ENCODE assay signal across 25 mouse cellular contexts in genomic region chr7:84386472-84386871, GRCm38 (mm10). TPM values are rescaled to one million over a fixed set of nuclear protein-coding genes. Genes with fewer than 3 reads are reported as not detected.
DNase-seq lines count a peak whose midpoint lies in the region; TF ChIP-seq lines count a peak whose summit lies in the region.
"Had no signal": no experiment of that assay in that cellular context is flagged by ENCODE, and none has a peak within 500 bp of the region (broad histone marks: within the 10 kb centered on the region; RNA-seq: fewer than 3 reads in every experiment).

No protein-coding gene starts in this region.

- no peaks in the 10 kb centered on the region for H3K36me3 ChIP-seq in CH12.LX (replicated peaks in 1 of 2; ENCODE audit: control insufficient read depth in 1 of 2, insufficient read depth in 1 of 2, low read length in 1 of 2)
- H3K36me3 ChIP-seq: embryonic facial prominence, embryonic 13.5 days; heart, embryonic 15.5 days; limb, embryonic 12.5 days; midbrain, embryonic 15.5 days; neural tube, embryonic 13.5 days had no signal

- no peaks in the 10 kb centered on the region for H3K27me3 ChIP-seq in CH12.LX (replicated peaks)
- H3K27me3 ChIP-seq: embryonic facial prominence, embryonic 13.5 days; heart, embryonic 15.5 days; limb, embryonic 12.5 days; midbrain, embryonic 15.5 days; neural tube, embryonic 13.5 days had no signal

- peak overlapping the region; percentile 15; the same call in 1 of the 2 replicates for H3K27ac ChIP-seq in layer of hippocampus, adult 2 months
- no peak overlapping the region for H3K27ac ChIP-seq in CH12.LX (ENCODE audit: insufficient read depth, low read depth)
- H3K27ac ChIP-seq: embryonic facial prominence, embryonic 13.5 days; heart, embryonic 15.5 days; limb, embryonic 12.5 days; midbrain, embryonic 15.5 days; neural tube, embryonic 13.5 days had no signal

- DNase-seq in layer of hippocampus, adult 2 months (ENCODE audit: low spot score in 2 of 2) = no peak
- no peak for DNase-seq in layer of hippocampus, adult 9-10 months (ENCODE audit: low spot score)
- peak; percentile 33 for DNase-seq in CH12.LX (ENCODE audit: extremely low read depth)
- peak; percentile 86 for DNase-seq in induced T-regulatory cell, adult 2 months (ENCODE audit: low read depth)
- peak; percentile 22 to 52 for DNase-seq in natural killer cell, adult 2 months (ENCODE audit: low spot score in 2 of 2)
- no peak for DNase-seq in thymus, postnatal 36 days
- DNase-seq in cerebellum, postnatal 14 days = no peak
- DNase-seq: adrenal gland, postnatal 25 days; B cell, adult 2 months; cerebellum, adult 11 months; cerebellum, postnatal 10 days; embryo, embryonic 11 days; gastrocnemius, postnatal 25 days; heart, postnatal 36 days; kidney, adult 18-20 months; liver, postnatal 0 days; retina, postnatal 1 day; right cerebral cortex, postnatal 25 days; spleen, adult 18-20 months had no signal

- no peak for TF ChIP-seq CTCF in layer of hippocampus, adult 2 months (conservative IDR thresholded peaks at IDR 0.05)
- no peak for TF ChIP-seq CTCF in CH12.LX (conservative IDR thresholded peaks at IDR 0.05 in 1 of 2, IDR thresholded peaks at IDR 0.05 in 1 of 2; ENCODE audit: low read depth in 2 of 2, low read length in 2 of 2)

- no peak overlapping the region for H3K4me2 ChIP-seq in CH12.LX (ENCODE audit: insufficient read depth, low read depth, poor library complexity, severe bottlenecking)
- H3K4me2 ChIP-seq: embryonic facial prominence, embryonic 13.5 days; heart, embryonic 15.5 days; limb, embryonic 12.5 days; liver, embryonic 11.5 days; midbrain, embryonic 15.5 days; neural tube, embryonic 13.5 days had no signal

- H3K9me3 ChIP-seq in CH12.LX (replicated peaks; ENCODE audit: low read length) = no peaks in the 10 kb centered on the region
- H3K9me3 ChIP-seq: embryonic facial prominence, embryonic 13.5 days; heart, embryonic 15.5 days; limb, embryonic 12.5 days; midbrain, embryonic 15.5 days; neural tube, embryonic 13.5 days had no signal

- no peak overlapping the region for H3K9ac ChIP-seq in CH12.LX (ENCODE audit: insufficient read depth, low read depth)
- H3K9ac ChIP-seq: embryonic facial prominence, embryonic 13.5 days; heart, embryonic 15.5 days; limb, embryonic 12.5 days; liver, postnatal 0 days; midbrain, embryonic 15.5 days; neural tube, embryonic 13.5 days had no signal

- TF ChIP-seq POLR2A in CH12.LX (IDR thresholded peaks at IDR 0.05; ENCODE audit: low read depth, low read length) = no peak

- TF ChIP-seq RAD21 in CH12.LX (IDR thresholded peaks at IDR 0.05; ENCODE audit: low read depth, low read length) = no peak

- dilution Hi-C loops in CH12.LX (cut with MboI; ENCODE audit: extremely low pct_ligation_motif_present, extremely low pct_unique_long_range_greater_than_20kb, low sequenced_read_pairs) = no loop called here

- peaks cover 7 to 38% of the 10 kb centered on the region in 2 experiments; a peak in 3 of 4 replicates for H3K4me1 ChIP-seq in CH12.LX (ENCODE audit: control insufficient read depth in 1 of 2, insufficient read depth in 2 of 2)
- H3K4me1 ChIP-seq: embryonic facial prominence, embryonic 13.5 days; heart, embryonic 15.5 days; limb, embryonic 12.5 days; midbrain, embryonic 15.5 days; neural tube, embryonic 13.5 days had no signal

- no peaks in the 10 kb centered on the region for H3K79me2 ChIP-seq in CH12.LX (replicated peaks; ENCODE audit: control insufficient read depth, extremely low read depth, insufficient read depth, poor library complexity, severe bottlenecking)

- no peak overlapping the region for H3K4me3 ChIP-seq in layer of hippocampus, adult 2 months
- no peak overlapping the region for H3K4me3 ChIP-seq in CH12.LX (replicated peaks in 1 of 3; ENCODE audit: low read depth in 2 of 3, low read length in 2 of 3, poor library complexity in 1 of 3)
- H3K4me3 ChIP-seq: embryonic facial prominence, embryonic 13.5 days; heart, embryonic 15.5 days; limb, embryonic 12.5 days; midbrain, embryonic 15.5 days; neural tube, embryonic 13.5 days had no signal

- TF ChIP-seq EP300 in CH12.LX (IDR thresholded peaks at IDR 0.05; ENCODE audit: low read length) = no peak

- in situ Hi-C loops in CH12.LX (cut with MboI; ENCODE audit: low pct_ligation_motif_present, low pct_unique_long_range_greater_than_20kb, low sequenced_read_pairs) = no loop called here

TF ChIP-seq in CH12.LX, 34 proteins besides CTCF, POLR2A, EP300 and RAD21:
- TF ChIP-seq MAFK (IDR thresholded peaks at IDR 0.05; ENCODE audit: insufficient replicate concordance, low read length) (peak; percentile 19; the same call in 1 of the 2 replicates), JUND (conservative IDR thresholded peaks at IDR 0.05; ENCODE audit: low read depth, low read length) (no peak)

RNA-seq across cellular contexts. Expression of gene Arnt2, which starts 23.5 kb away (rescaled TPM):
- total RNA-seq in layer of hippocampus, adult 2 months (2021) = 100 to 1,000 TPM; 146 to 163 TPM
- total RNA-seq in CH12.LX (2012; rRNA removed) (0.13 and 0.17 TPM in 2 replicates), CH12.LX (2014; rRNA removed) (0.03 and 0.04 TPM in 2 replicates)
- polyA plus RNA-seq in CH12.LX (2012; ENCODE audit: insufficient read length, low read depth) = 0.27 TPM in 2 replicates
- polyA plus RNA-seq: liver, postnatal 0 days had no signal

Comparison
In these comparisons a context has a peak if more than half of its experiments do, and no peak if none do; other contexts are left out.
1. DNase-seq: peak in CH12.LX (single experiment), induced T-regulatory cell, adult 2 months (single experiment) and natural killer cell, adult 2 months (2 of 2); none in layer of hippocampus, adult 2 months (0 of 2), layer of hippocampus, adult 9-10 months (single experiment), thymus, postnatal 36 days (0 of 2) and cerebellum, postnatal 14 days (0 of 2).
2. RNA of gene Arnt2, which starts 23.5 kb away (total RNA-seq): 146 to 163 TPM in layer of hippocampus, adult 2 months; 0.03 to 0.17 TPM in CH12.LX; every median in the first group is over 100 times any median in the second.